Mouse (Mus musculus) cortical plate, adult 2 months (tissue): Measurements from ENCODE around the gene Il31ra.

Experiments
- CTCF ChIP-seq: fragments of 200-500 bp; IDR thresholded peaks from 2 replicates; pipeline ENCODE4 v1.5.1; 2011; ENCODE audit warnings: mild to moderate bottlenecking, control low read depth, low read length; ENCODE audit not compliant: insufficient read depth; ENCODE audit errors: extremely low read depth
- POLR2A ChIP-seq: fragments of 200-500 bp; IDR thresholded peaks from 2 replicates; pipeline ENCODE4 v1.6.1; 2011; ENCODE audit warnings: mild to moderate bottlenecking, low read length, control low read depth; ENCODE audit not compliant: insufficient read depth; ENCODE audit errors: extremely low read depth

DNA sequence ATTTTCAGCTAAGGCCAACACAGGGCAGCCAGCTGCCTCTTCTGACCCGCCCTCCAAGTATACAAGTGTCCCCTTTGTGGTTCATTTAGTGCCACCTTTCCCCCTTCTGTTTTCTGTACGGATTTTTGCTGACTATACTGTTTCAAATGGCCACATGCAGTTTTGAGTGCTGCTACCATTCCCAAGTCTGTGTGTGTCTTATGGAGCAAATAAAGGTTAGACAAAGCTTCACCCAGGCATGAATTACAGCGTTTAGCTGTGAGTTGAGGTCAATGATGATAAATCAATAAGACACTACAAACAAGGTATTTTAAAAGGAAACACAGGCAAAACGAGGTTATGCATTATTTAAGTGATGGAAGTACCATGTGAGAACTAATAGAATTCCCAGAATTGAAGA, 24.6 kb downstream of the Il31ra start:
- TF ChIP-seq POLR2A: no peak
- TF ChIP-seq CTCF: no peak
